Mouse (Mus musculus) embryonic facial prominence, embryonic 11.5 days (tissue): ENCODE measurements around the gene Ccr4. TPM values are rescaled to one million over a fixed set of nuclear protein-coding genes. Genes with fewer than 3 reads are reported as not detected.

Experiments
- ATAC-seq: fragments of 200-750 bp; cut with Nextera tagmentation; replicated peaks from 2 replicates; pipeline ENCODE4 v1.8.0; 2017; ENCODE audit warnings: low read depth; ENCODE audit not compliant: insufficient number of reproducible peaks, low FRiP score, low TSS enrichment
- DNase-seq: peaks from one replicate; pipeline ENCODE4 v3.0.0-alpha.2; 2015; ENCODE audit warnings: low spot score
- H3K27ac ChIP-seq: fragments of 300-500 bp; sonication (generic); replicated peaks from 2 replicates; pipeline ENCODE4 v1.5.1; 2014; ENCODE audit warnings: mild to moderate bottlenecking, low read depth, low read length, control low read depth
- H3K27me3 ChIP-seq: fragments of 300-500 bp; sonication (generic); 2 replicates; pipeline ENCODE4 v1.6.1; 2014; ENCODE audit warnings: mild to moderate bottlenecking, low read length, moderate library complexity, mixed read lengths; ENCODE audit not compliant: control insufficient read depth, insufficient read depth
- H3K36me3 ChIP-seq: fragments of 300-500 bp; sonication (generic); replicated peaks from 2 replicates; pipeline ENCODE4 v1.6.1; 2014; ENCODE audit warnings: low read depth, mild to moderate bottlenecking, low read length, moderate library complexity, mixed read lengths; ENCODE audit not compliant: control insufficient read depth, insufficient read depth
- H3K4me1 ChIP-seq: fragments of 300-500 bp; sonication (generic); 2 replicates; pipeline ENCODE4 v1.6.1; 2014; ENCODE audit warnings: low read length, mixed read lengths; ENCODE audit not compliant: control insufficient read depth, insufficient read depth
- H3K4me2 ChIP-seq: fragments of 300-500 bp; sonication (generic); 2 replicates; pipeline ENCODE4 v1.6.1; 2014; ENCODE audit warnings: low read depth, mild to moderate bottlenecking, control low read depth, low read length, moderate library complexity
- H3K4me3 ChIP-seq: fragments of 300-500 bp; sonication (generic); 2 replicates; pipeline ENCODE4 v1.5.1; 2014; ENCODE audit warnings: low read depth, low read length, control low read depth
- H3K9ac ChIP-seq: fragments of 300-500 bp; sonication (generic); replicated peaks from 2 replicates; pipeline ENCODE4 v1.6.1; 2014; ENCODE audit warnings: mild to moderate bottlenecking, control low read depth, low read length
- H3K9me3 ChIP-seq: fragments of 300-500 bp; sonication (generic); replicated peaks from 2 replicates; pipeline ENCODE4 v1.6.1; 2016; ENCODE audit warnings: mild to moderate bottlenecking, low read length, inconsistent platforms, mixed read lengths; ENCODE audit not compliant: control insufficient read depth
- WGBS: fragments of 180-500 bp; shearing (Covaris S2); extraction: QIAGEN DNeasy Blood & Tissue Kit; methylation state at CpG from one replicate; pipeline ENCODE4 v1.1.7; 2014; 5-methylcytosine and 5-hydroxymethylcytosine counted together
- polyA plus RNA-seq: library from polyadenylated mRNA; unstranded; fragments of >200 nt; fragmentation: Nextera tagmentation; extraction: Ambion mirVana; gene quantifications from 2 replicates; pipeline ENCODE4 v1.2.1, GENCODE M21; 2014

The Ccr4 gene
- polyA plus RNA-seq, 1 experiment from 2014 or later, result not detected

DNA sequence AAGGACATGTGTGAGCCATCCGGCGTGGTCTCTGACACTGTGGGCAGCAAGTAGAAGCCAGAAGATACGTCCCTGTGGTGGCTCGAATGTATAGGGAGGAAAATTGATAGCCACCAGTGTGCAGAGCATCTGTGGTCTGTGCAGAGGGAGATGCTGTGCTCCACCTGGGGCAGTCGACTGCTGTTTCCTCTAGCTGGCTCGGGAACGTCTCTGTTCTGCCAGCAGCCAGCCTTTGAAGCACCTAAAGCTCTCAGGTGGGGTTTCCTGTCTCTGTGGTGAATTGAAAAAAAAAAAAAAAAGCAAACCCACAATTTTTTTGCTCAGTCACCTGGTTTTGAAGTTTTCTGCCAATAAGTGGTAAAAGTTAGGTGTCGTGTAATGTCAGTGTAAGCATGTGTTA lies 61.4 kb downstream of the Ccr4 start:
- H3K27me3 ChIP-seq, result no peaks in the 10 kb centered on the region
- ATAC-seq (no peak), DNase-seq (no peak)
- no peak overlapping the region for H3K4me3 ChIP-seq
- H3K9ac ChIP-seq, result no peak overlapping the region
- H3K9me3 ChIP-seq, result no peaks in the 10 kb centered on the region
- H3K4me2 ChIP-seq, result no peak overlapping the region
- 91% methylated on average over 8 of the region's 8 CpGs for WGBS
- H3K4me1 ChIP-seq, result no peaks in the 10 kb centered on the region
- H3K36me3 ChIP-seq, result no peaks in the 10 kb centered on the region
- H3K27ac ChIP-seq, result no peak overlapping the region

DNA sequence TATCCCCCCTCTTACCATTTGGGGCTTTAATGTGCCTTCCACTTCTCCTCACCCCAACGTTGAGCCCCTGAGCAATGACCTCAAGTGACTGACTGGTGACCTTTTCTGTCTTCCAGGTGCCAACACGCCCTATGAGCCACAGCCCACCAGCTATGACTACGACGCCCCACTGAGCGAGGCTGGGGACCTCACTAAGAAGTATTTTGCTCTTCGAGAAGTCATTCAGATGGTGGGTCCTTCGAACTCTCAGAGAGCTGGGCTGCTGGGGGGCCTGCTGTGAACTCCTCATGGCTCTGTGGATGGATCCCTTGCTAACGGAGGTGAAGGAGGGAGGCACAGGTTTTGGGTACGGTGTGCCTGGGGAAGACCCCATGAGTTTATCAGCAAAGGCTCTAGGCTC lies 61.8 kb downstream of the Ccr4 start:
- no peak overlapping the region for H3K4me3 ChIP-seq
- H3K4me1 ChIP-seq, result no peaks in the 10 kb centered on the region
- WGBS, result 81% methylated on average over 9 of the region's 9 CpGs
- no peaks in the 10 kb centered on the region for H3K27me3 ChIP-seq
- H3K36me3 ChIP-seq, result no peaks in the 10 kb centered on the region
- no peak overlapping the region for H3K4me2 ChIP-seq
- ATAC-seq (no peak), DNase-seq (no peak)
- no peaks in the 10 kb centered on the region for H3K9me3 ChIP-seq
- no peak overlapping the region for H3K27ac ChIP-seq
- no peak overlapping the region for H3K9ac ChIP-seq

DNA sequence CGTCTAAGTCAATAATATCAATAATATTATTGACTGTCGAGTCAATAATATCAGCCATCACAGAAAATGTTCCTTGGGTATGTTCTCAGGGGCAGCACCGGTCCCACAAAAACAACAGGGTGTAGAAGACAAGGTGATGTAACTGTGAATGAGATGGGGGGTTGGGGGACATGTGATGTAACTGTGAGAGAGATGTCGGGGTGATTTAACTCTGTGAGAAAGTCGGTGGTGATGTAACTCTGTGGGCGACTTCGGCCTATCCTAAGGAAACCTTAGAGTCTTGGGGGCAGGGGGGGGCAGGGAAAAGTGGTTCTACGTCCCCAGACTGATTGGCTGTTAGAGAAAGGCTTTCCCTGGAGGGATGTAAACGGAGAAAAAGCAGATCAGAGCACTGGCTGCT lies 62.5 kb downstream of the Ccr4 start:
- ATAC-seq (no peak), DNase-seq (no peak)
- H3K4me2 ChIP-seq, result no peak overlapping the region
- H3K4me3 ChIP-seq, result no peak overlapping the region
- no peak overlapping the region for H3K9ac ChIP-seq
- 92% methylated on average over 9 of the region's 9 CpGs for WGBS
- H3K36me3 ChIP-seq, result no peaks in the 10 kb centered on the region
- no peak overlapping the region for H3K27ac ChIP-seq
- H3K27me3 ChIP-seq, result no peaks in the 10 kb centered on the region
- no peaks in the 10 kb centered on the region for H3K9me3 ChIP-seq
- H3K4me1 ChIP-seq, result no peaks in the 10 kb centered on the region

DNA sequence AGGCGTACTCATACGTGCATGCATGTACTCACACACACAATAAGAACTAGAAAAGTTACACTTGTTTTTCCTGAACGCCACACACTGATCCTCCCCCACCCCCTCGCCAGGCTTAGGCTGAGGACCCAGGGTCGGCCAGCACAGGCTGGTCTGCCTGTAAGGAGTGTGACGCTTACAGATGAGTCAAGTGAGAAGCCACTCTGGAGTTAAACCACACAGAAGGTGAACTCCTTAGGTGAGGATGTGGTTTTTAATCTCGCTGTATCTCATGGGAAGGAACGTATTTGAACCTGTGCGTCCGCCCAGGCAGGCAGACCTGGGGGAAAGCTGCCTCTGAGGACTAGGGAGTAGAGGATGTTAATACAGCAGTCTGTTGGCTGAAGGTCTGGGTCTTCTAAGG lies 64.2 kb downstream of the Ccr4 start:
- Histone ChIP-seq H3K36me3 (no peaks in the 10 kb centered on the region), H3K4me3 (no peak overlapping the region), H3K27me3 (no peaks in the 10 kb centered on the region), H3K4me1 (no peaks in the 10 kb centered on the region), H3K27ac (no peak overlapping the region), H3K4me2 (no peak overlapping the region), H3K9me3 (no peaks in the 10 kb centered on the region), H3K9ac (no peak overlapping the region)
- DNase-seq, result no peak
- ATAC-seq, result no peak; the same call in 1 of the 2 replicates
- WGBS, result 85% methylated on average over 10 of the region's 10 CpGs

Other genes with a start within 250 kb of the Ccr4 start
- gene Bcl2a1c, start 174.8 kb downstream of the Ccr4 start, polyA plus RNA-seq, result not detected in 2 replicates
- gene Crtap, start 114.2 kb downstream of the Ccr4 start, polyA plus RNA-seq, result 63.4 and 68.4 TPM in 2 replicates
- gene Glb1, start 103.8 kb downstream of the Ccr4 start, polyA plus RNA-seq, result 23.3 and 27.4 TPM in 2 replicates
- gene Tmppe, start 103.8 kb downstream of the Ccr4 start, polyA plus RNA-seq, result 2.2 and 3.5 TPM in 2 replicates
- gene C130032M10Rik, start 10.8 kb upstream of the Ccr4 start, polyA plus RNA-seq, result not detected in 2 replicates
- gene Trim71, start 59.5 kb upstream of the Ccr4 start, polyA plus RNA-seq, result 1.9 and 2.2 TPM in 2 replicates
- 72.8 and 76.4 TPM in 2 replicates for gene Cnot10, start 135.3 kb upstream of the Ccr4 start, polyA plus RNA-seq
- 67.8 TPM in 2 replicates for gene Dync1li1, start 183.9 kb upstream of the Ccr4 start, polyA plus RNA-seq
- 29.3 and 30.0 TPM in 2 replicates for gene Cmtm6, start 226.2 kb upstream of the Ccr4 start, polyA plus RNA-seq